Mouse (Mus musculus) lung, postnatal 4 days (tissue): ENCODE data around the gene Ubac2.

ENCODE experiments used
- DNase-seq, 2 experiments: peaks; one replicate each; pipeline ENCODE4 v3.0.0; 2021

The Ubac2 gene

DNA sequence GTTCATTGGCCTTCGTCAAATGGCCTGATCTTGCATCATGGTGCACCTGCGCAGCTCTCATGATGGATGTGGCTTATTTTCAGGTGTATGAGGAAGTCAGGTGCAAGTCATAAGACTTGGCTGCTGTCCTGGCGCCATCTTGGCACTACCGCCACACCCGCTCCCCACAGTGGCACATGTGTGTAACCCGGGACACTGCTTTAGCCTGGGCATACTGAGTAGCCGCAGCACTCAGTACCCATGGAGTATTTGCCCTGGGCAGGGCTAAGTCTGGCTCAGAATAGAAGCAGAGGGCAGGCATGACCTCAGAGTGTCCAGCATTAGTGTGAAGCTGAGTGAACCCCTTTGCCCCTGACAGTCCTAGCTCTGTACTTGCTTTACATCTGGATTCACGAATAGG lies 49.0 kb downstream of the Ubac2 start:
- no peak for DNase-seq

DNA sequence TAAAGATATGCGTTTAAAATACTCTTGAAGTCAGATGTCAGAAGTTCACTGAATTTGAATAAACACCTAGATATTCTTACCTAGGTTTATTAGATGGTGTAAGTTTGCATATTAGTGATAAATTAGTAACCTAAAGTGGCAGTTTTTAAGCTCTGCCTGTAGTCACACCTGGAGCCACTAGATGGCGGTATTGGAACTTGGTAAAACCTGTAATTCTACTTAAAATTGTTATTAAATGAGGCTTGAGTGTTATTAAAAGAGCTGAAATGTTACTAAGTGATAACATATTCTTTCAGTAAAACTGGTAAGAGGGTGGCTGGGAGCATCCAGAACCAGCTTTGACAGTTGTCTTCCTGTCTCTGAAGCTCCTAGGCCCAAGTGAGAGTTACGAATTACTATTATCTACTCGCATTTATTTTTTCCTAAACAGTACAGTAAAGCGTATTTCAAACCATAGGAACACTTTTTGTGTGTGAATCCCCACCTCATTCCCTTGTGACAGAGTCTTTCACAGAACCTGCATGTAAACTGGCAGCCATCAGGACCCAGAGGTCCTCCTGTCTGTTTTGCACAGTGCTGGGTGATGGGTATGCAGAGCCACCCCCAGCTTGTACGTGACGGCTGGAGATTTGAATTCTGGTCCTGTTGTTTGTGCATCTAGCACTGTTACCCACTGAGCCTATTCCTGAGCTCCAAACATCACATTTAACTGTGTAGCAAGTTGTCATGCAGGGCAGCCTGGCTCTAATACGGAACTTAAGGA lies 50.1 kb downstream of the Ubac2 start:
- peak in 1 of 2 experiments; percentile 66 for DNase-seq

DNA sequence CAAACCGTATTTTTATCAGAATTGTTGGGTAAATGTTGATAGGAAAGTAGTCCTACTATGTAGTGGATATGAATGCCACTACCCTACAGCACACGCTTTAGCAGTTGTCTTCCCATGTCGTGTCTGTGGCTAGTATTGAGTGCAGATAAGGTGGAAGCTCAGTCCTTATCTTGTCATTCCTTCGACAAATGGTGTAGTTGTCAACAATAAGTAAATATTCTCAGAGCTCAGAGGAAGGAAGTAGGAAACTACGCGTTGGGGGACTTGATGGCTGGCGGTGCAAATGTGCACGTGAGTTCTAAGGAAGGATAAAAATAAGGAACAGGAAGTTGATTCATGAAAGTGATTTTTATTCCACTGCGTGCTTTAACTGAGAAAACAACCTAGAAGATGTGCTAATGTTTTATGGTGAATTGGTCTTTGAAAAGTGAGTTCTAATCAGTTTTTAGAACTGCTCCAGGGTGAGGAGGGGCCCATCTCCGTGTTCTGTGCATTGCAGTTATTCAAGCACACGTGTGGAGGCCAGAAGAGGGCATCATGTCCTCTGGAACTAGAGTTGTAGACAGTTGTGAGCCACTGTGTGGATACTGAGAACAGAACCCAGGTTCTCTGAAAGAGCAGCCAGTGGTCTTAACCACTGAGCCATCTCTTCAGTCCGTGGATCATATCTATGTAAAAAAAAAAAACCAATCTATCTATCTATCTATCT lies 51.0 kb downstream of the Ubac2 start:
- no peak for DNase-seq

DNA sequence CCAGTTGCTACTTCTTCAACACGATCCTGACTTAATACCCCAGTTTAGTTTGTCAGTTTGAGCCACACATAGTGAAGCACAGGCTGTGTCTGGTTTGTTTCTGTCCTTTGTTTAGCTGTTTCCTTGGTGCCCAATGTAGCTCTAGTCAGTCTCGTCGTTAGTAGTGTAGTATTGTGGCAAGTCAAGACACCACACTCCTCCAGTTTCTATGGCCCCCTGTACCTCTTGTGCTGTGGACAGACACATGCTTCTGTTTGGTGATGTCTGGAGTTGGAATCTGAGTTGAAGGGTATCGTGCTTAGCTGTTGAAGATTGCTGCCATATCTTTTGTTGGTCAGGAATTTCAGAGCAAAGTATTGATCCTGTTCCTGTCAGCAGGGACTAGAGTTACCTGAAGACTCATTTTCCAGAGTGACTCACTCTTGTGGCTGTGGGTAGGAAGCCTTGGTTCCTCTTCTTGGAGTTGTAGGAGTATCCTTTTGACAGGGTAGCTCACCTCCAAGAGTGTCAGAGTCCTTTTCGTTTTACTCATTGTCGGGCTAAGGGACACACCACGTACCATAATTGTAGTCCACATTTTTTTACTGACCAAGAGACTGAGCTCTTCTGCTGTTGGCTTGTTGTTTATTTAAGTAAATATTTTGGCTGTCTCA lies 52.4 kb downstream of the Ubac2 start:
- no peak for DNase-seq

DNA sequence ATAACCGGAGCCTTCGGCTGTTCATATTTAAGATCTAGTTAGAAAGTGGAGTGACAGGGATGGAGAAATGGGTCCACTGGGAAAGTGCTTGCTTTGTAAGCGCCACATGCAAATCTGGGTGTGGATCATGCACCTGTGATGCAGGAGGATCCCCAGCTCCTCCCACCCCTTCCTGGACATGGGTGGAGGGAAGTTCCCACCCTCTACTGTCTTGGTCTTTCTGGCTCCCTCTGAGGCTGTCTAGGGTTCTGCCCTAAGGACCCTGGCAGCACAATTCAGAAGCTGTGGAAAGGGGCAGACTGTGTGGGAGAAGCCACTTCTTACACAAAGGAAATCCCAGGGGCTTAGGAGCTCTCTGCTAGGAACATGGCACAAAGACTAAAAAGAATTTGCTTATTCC lies 53.2 kb downstream of the Ubac2 start:
- DNase-seq, result no peak

DNA sequence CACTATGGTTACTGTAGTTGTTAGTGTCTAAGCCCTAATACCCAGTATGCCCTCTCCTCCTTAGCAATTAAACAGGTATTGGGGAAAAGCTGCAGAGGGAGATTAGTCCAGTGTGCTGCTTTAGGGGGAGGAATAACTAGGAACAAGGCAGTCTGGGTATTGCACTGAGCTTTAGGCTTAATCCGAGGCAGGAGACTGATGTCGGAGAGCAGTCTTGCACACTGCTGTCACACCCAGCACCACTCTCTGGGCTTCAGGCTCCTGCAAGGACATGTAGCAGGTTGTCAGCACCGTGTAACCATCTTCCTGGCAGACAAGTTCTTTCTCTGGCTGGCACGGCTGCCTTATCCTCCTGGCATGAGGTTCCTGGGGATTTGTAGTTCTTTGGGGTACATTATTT lies 53.8 kb downstream of the Ubac2 start:
- DNase-seq, result no peak

DNA sequence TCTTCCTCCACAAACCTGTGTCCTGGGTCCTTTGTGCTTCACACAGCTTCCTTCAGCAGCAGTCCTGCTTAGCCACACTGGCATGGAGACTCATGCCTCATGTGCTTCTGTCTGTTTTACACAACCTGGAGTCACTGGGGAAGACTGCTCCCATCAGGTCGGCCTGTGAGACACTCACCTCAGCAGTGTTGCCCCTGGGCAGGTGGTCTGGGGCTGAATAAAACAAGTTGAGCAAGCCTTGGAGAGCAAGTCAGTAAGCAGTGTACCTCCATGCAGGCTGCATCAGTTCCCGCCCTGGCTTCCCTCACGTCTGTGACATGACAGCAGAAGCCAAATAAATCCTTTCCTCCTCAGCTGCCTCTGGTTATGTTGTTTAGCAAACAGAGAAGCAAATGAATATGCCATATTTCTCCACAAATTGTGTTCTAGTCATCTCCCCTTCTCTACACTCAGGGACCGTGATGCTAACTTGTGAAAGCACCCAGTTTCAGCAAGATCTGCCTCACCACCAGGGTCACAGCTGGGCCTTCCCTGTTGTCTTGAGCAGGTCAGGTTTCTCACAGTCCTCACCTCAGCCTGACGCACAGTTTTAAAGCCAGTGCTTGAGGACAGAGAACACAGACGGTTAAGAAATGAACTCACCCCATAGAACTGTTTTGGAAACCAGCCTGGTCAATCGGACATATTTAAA lies 55.6 kb downstream of the Ubac2 start:
- no peak for DNase-seq

DNA sequence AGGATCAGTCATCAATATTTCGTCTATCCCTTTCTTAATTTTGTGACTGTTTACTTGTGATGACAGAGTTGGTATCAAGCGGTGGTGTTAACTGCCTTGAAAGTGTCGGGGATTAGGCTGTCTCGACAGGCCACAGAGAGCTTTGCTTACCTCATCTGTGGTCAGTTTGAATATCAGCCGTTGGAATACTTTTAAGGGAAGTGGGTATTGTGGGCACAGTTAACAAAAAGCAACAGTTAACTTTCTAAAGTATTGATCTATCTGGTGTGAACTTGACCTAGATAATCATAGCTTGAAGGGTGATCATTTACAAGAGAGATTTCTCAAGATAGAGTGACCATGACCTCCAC lies 56.2 kb downstream of the Ubac2 start:
- no peak for DNase-seq

DNA sequence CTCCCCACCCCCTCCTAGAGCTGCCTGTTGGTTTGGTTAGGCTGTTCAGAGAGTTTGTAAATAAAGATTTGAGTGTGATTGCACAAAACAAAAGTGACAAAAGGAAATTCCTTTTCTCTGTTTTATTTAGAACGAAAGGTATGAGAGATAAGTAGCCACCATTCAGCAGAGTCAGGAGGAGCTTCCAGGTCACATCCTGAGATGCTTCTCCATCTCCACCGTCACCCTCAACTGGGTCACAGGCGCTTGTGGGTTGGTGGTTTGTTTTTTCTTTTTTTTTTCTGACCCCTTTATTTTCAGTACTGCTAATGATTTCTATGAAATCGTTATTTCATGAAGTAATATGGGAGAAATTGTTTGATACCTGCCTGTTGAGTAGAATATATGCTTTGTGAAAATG lies 57.9 kb downstream of the Ubac2 start:
- DNase-seq, result no peak

DNA sequence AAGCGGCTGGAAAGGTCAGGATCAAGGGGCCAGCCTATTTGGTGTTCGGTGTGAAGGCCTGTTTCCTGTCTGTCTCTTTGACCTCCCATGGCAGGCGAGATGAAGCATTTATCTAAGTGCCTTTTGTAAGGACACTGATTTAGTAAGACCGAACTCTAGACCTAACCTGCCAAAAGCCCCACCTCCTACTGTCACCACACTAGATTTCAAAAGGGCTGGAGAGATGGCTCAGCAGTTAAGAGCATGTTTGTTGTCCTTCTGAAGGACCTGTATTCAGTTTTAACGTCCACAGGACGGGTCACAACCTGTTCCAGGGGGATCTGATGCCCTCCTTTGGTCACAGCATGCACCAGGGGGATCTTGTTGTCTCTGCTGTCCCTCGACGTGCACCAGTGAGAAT lies 58.4 kb downstream of the Ubac2 start:
- no peak for DNase-seq

DNA sequence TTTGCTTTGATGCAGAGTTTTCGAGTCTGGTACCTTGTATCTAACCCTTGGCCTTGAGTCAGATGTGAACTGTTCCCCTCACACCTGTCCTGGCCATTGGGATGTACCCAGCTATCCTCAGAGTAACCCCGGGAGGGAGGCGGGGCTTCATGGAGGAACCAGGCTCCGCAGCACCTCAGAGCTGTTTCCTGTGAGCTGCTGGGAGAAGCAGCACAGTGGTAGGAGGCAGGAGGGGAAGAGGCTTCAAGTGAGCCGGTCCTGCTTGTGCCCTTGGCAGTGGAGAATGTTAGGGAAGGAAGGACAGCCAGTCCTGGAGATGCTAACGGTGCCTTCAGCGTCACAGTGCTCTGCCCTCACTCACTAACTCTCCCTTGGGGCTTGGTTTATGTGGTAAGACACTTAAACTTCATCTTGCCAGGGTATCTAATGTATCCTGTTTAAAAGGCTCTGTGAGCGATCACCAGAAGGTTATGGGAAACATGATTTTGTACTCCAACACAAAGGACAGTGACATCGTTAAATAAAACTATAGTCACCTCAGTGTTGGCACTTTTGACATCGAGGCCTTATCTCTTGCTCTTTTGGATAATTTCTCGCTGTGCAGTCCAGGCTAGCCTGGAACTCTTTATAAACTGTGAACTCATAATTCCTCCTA lies 59.3 kb downstream of the Ubac2 start:
- no peak for DNase-seq

DNA sequence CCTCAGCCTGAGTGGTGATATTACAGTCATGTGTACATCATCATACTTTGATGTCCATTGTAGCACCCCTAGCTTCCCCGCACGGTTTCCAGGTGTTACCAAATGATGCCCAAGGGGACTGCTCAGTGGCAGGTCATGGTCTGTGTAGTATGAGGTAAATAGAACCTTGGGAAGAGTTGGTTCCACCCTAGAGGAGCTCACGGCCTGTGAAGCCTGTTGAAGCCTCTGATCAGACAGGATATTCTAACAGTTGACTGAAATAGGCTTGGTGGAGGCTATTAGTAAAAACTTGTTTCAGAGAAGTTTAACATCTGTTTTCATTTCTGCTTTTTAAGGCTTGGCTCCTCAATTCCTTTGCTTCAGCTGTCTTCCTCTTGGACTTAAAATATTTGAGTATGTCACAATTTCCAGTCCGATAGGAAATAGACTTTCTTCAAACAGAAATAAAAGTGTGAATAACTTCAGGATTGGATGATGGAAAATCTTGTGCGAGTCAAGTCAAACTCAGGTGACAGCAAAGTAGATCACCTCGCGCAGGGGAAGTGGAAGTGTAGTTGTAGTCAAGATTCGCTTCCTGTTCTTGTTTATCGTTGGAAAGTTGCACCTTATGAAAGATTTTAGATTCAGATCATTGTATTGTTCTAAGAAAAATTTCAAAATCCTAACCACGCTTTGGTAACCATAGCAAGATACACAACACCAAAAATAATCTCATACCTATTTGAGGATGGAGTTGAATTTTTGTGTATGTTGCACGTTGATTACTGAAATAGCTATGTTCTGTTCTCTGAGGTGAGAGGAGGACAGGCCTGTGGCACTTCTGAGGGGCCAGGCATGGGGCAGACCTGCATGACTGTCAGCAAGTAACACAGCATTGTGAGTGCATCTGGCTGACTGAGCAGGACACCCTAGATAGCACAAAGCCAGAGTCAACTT lies 60.1 kb downstream of the Ubac2 start:
- DNase-seq, result no peak

DNA sequence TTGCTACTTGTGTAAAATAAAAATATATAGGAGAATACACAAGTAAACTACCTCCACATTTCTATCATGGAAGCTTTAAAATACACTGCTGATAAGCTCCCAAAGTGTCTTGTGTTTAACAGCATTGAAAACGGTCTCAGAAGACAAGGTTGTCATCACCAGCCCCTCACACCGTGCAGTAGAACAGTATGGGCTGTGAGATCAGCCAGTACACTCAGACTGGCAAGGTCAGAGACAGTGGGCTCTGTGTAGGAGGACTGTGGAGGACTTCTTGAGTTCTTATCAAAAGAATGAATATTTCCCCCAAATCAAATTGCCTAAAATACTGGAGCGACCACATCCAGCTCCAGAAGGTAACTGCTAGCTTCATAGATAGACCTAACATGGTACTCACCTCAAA lies 61.2 kb downstream of the Ubac2 start:
- no peak for DNase-seq

DNA sequence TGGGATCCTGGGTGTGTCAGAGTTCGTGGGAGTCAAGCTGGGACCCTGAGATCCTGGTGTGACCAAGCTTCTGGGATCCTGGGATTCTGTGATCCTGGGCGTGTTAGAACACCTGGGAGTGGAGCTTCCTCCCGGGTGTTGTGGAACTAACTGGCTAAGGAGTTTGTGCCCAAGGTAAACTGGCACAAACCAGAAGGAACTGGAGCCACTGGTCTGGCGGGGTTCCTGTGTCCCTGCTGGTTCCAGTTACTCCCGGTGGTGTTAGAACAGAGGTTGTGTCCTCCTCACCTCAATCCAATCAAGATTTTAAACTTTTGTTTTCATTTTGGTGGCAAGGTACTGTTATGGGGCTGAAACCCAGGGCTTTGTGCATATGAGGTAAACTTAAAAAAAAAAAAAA lies 67.7 kb downstream of the Ubac2 start:
- DNase-seq, result no peak

DNA sequence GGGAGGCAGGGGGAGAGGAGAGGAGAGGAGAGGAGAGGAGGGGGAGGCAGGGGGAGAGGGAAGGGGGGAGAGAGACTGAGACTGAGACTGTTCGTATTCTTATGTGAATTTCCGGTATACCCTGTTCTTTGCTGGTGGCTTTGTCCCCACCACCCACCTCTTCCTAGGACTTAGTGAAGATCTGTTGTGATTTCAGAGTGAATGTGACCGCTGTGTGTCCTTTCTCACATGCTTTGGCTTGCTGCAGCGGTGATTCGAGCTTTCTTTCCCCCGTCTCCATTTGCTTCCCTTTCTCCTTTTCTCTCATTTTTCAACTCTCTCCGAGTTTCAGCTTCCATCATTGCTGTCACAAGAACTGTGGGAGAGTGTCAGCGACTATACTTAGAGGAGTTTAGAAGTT lies 68.3 kb downstream of the Ubac2 start:
- no peak for DNase-seq

DNA sequence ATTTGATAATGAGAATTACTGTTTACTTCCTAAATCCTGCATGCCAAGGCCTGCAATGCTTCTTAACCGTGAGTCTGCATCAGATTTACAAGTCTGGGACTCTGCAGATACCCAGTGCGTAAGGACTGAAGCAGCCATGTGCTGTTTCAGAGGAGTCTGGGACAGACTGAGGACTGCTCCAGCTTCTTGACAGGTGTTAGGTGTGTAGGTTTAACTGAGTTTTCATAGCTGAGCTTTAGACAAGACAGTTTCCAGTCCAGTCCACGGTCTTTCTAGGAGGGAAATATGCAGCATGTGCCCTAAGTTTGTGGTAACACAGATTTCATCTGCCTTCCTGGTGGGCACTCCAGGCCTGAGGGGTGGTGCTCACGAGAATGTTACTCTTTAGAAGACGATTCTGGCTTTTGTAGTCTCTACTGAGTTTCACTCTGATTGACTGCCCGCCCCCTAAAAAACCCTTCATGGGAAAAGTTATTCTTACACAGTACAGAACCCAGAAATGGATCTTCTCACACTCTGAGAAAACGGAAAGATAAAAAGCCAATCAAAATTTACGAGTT lies 68.9 kb downstream of the Ubac2 start:
- DNase-seq, result no peak

DNA sequence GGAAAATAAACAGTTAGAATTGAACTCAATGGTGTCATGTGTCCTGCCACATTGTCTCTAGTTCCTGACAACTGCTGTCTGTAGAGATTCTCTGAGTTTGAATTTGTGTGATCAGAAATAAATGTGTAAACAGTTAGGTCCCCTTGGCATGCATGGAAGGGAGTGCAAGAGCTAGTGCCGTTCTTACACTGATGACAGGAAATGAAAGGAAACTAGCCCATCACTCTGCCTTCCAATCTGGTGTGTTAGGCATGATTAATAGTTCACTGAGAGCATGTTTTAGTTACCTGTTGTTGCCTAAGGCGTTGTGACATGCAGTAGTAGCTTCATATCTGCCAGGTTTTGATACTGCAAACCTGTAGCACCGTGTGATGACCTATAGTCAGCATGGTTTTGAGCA lies 69.5 kb downstream of the Ubac2 start:
- no peak for DNase-seq

DNA sequence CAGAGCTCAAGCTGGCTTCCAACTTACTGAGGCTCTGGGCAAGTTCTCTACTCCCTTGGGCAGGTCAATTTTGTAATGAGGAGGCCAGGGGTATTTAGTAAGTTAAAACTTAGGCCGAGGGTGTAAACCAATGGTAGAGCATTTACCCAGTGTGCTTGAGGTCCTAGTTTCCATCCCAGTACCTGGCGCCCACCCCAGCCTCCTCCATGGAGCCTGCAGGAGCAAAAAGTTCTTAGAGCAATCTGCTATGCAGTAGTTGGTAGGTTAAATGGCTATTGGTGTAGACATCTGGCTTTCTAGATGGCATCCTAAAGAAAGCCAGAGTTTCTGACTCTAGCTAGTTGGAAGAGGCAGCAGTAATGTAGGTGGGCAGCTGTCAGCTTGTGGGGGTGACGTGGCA lies 71.0 kb downstream of the Ubac2 start:
- DNase-seq, result no peak

DNA sequence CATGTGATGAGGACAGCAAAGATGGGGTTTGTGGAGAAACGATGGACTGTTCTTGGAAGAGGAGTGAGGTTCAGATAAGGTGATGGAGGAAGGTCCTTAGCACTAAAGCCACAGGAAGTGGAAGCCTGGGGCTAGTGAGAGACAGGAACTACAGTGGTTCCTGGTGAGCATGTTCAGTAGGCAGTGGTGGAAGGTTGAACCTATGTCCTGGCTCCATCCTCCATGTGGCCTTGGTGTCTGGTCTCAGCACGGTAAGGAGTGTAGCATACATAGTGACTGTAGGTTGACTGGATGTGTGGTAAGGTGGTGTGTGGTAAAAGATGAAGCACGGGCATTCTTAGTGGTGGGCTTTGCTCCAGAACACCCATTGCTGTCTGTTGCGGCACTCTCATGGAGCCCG lies 71.5 kb downstream of the Ubac2 start:
- DNase-seq, result no peak

DNA sequence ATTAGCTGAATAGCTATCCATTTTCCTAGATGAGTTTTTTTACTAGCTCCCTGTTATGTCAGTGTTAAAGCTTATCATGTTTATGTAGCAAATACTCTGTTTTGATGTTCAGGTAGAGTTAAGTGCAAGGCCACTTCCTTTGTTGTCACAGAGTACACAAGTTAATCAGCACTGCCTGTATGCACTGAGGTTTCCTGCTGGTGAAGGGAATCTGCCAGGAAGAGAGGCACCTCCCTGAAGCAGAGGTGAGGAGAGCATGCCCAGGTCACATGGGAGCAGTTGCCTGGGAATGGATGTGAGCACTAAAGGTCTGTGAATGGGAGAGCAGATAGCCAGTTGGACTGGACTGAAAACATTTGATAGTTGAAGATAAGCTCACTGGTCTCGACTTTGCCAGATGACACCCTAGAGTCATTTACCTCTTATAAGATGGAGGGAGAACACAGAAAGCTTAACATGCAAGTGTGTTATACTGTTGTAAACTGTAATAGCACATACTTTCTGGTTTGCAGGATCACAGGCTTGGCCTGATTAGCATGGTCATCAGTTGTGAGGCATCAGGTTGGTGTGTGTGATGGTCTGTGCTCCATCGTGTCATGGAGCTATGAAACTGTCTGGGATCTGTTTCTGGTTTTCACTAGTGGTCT lies 73.1 kb downstream of the Ubac2 start:
- no peak for DNase-seq

DNA sequence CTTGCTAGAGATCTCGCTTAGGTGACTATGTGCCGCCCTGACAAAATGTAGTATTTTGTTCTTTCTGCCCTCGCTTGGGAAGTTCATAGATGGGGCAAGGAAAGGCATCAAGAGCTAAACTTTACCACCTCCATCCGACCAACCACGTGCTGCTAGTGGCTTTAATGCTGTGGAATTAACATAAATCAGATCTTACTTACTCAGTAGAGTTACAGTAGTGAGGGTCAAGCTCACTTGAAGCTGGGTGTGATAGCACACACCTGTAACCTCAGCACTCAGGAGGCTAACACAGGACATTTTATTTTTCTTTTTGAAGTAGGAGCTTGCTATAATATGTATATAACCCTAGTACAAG lies 73.6 kb downstream of the Ubac2 start:
- DNase-seq, result no peak
